Mouse (Mus musculus): ENCODE measurements around the gene Gm2897. TPM values are rescaled to one million over a fixed set of nuclear protein-coding genes. Genes with fewer than 3 reads are reported as not detected.
"Not testable (repeated sequence)": the region's sequence is repeated elsewhere in the genome, so short reads cannot be mapped to it uniquely, and the experiment has no call there.

The Gm2897 gene
- 0.69 and 1.3 TPM in 2 replicates for polyA plus RNA-seq (2015; fragmentation: Nextera tagmentation; extraction: Ambion mirVana)

DNA sequence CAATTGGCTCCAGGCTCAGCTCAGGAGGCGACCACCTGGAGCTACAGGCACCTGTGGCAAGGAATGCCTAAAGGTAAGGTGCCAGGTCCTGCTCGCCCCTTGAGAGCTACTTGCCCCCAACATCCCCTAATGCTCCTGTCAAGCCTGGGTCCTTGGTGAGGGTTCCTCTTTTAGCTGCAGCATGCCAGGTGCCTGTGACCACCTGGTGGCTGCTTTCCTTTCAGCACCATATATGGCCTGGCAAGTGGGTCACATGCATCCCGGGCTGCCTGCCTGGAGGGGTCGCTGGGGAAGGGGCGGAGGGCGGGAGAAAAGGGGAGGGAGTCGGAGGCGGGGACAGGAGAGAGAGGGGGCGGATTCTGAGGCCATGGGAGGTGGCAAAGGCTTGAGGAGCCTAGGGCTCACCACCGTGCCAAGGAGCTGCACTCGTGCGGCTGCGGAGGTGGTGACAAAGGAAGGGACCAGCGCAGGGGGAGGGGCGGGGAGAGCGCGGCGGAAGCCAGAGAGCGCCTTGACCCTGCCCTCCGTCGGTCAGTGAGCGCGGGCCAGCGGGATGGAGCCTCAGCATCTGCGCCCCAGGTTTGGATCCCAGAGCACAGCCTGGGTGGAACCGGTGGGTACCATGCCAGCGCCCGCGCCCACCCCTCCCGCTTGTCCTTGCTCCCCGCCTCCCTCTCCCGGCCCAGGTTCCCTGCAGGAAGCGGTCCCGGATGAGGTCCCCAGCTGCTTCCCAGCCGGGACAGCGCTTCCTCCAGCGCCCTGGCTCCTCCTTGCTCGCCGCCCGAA lies at the start of gene Gm2897:
TSS of gene Gm2897 (plus strand) at position 559 of the 786 bp plus-strand sequence.
- H3K9ac ChIP-seq (ENCODE audit: low read depth, low read length) = peak within 1 kb of the TSS; percentile 53; the same call in 1 of the 2 replicates
- WGBS = 2% methylated on average over 32 of the region's 40 CpGs

GRCm38 (mm10) chr14:3029702-3030101 lies 19.4 kb upstream of the Gm2897 start, which contains the start of gene Gm2888:
Gm2888 (plus strand) TSS chr14:3030002.
- not testable (repeated sequence) for ATAC-seq; H3K9me3 ChIP-seq (ENCODE audit: control insufficient read depth, low read length); H3K36me3 ChIP-seq (ENCODE audit: control insufficient read depth, insufficient read depth, low read length); H3K9ac ChIP-seq (ENCODE audit: low read depth, low read length); H3K4me2 ChIP-seq (ENCODE audit: low read depth, low read length); H3K4me3 ChIP-seq (ENCODE audit: low read length); H3K27me3 ChIP-seq (replicated peaks; ENCODE audit: control insufficient read depth, insufficient read depth, low read length); H3K4me1 ChIP-seq (ENCODE audit: control insufficient read depth, insufficient read depth, low read length); H3K27ac ChIP-seq (ENCODE audit: low read length)
- 56% methylated on average over 2 of the region's 3 CpGs for WGBS

More for the DNA sequence above, at the start of gene Gm2897:
- Histone ChIP-seq H3K4me2 (ENCODE audit: low read depth, low read length) (peak within 1 kb of the TSS; percentile 77), H3K4me3 (ENCODE audit: low read length) (peak within 1 kb of the TSS; percentile 49)
- not testable (repeated sequence) for H3K4me1 ChIP-seq (ENCODE audit: control insufficient read depth, insufficient read depth, low read length); H3K9me3 ChIP-seq (ENCODE audit: control insufficient read depth, low read length); H3K36me3 ChIP-seq (ENCODE audit: control insufficient read depth, insufficient read depth, low read length); H3K27me3 ChIP-seq (replicated peaks; ENCODE audit: control insufficient read depth, insufficient read depth, low read length); H3K27ac ChIP-seq (ENCODE audit: low read length); ATAC-seq

DNA sequence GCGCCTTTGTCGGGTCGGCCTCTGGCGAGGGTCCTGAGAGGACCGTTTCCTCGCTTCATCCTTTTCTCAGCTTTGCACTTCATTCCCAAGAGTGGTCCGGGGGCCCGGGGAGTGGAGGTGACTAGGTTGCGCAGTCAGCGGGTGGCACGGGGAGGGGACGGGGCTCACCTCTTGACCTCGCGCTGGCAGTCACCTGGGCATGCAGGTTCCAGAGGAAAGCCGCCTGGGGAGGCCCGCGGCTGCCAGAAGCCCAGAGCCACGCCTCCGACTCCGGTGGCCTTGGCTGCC lies 372 bp downstream of the Gm2897 start:
- H3K4me3 ChIP-seq (ENCODE audit: low read length) = peak overlapping the region; percentile 49
- H3K27ac ChIP-seq (ENCODE audit: low read length); H3K27me3 ChIP-seq (replicated peaks; ENCODE audit: control insufficient read depth, insufficient read depth, low read length); H3K9me3 ChIP-seq (ENCODE audit: control insufficient read depth, low read length); H3K4me1 ChIP-seq (ENCODE audit: control insufficient read depth, insufficient read depth, low read length); H3K36me3 ChIP-seq (ENCODE audit: control insufficient read depth, insufficient read depth, low read length); H3K9ac ChIP-seq (ENCODE audit: low read depth, low read length); ATAC-seq: not testable (repeated sequence)
- H3K4me2 ChIP-seq (ENCODE audit: low read depth, low read length) = peak overlapping the region; percentile 77
- WGBS = 2% methylated on average over 17 of the region's 20 CpGs

DNA sequence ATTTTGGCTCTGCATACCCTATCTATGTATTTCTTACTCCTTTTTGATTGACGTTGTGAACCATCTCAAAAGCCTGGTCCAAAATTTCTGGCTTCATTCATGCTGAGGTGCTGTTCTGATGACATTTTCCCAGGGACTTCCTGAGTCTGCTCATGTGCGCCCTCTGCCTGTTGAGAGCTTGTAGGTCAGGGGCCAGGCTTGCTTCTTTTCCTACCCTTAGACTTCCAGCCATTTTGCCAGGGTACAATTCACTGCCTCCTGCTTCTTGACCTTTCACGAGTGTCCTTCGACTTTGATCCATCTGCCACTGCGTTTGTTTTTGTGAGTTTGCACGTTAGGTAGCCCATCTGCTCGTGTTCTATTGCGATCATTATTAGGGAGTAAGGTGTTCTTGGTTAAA lies 1.0 kb downstream of the Gm2897 start:
- not testable (repeated sequence) for H3K27me3 ChIP-seq (replicated peaks; ENCODE audit: control insufficient read depth, insufficient read depth, low read length); H3K4me2 ChIP-seq (ENCODE audit: low read depth, low read length); H3K9ac ChIP-seq (ENCODE audit: low read depth, low read length); H3K4me3 ChIP-seq (ENCODE audit: low read length); H3K4me1 ChIP-seq (ENCODE audit: control insufficient read depth, insufficient read depth, low read length); H3K36me3 ChIP-seq (ENCODE audit: control insufficient read depth, insufficient read depth, low read length); H3K27ac ChIP-seq (ENCODE audit: low read length); ATAC-seq; H3K9me3 ChIP-seq (ENCODE audit: control insufficient read depth, low read length)
- under 1% methylated on average over 5 of the region's 8 CpGs for WGBS

- not testable (repeated sequence) for H3K4me3 ChIP-seq (ENCODE audit: low read length); H3K27ac ChIP-seq (ENCODE audit: low read length); H3K4me1 ChIP-seq (ENCODE audit: control insufficient read depth, insufficient read depth, low read length); H3K27me3 ChIP-seq (replicated peaks; ENCODE audit: control insufficient read depth, insufficient read depth, low read length); H3K4me2 ChIP-seq (ENCODE audit: low read depth, low read length); H3K36me3 ChIP-seq (ENCODE audit: control insufficient read depth, insufficient read depth, low read length); H3K9ac ChIP-seq (ENCODE audit: low read depth, low read length); ATAC-seq; H3K9me3 ChIP-seq (ENCODE audit: control insufficient read depth, low read length)
- WGBS = 94% methylated on average over 13 of the region's 25 CpGs
Observed at GRCm38 (mm10) chr14:3116051-3116450, 67.0 kb downstream of the Gm2897 start.

Other genes starting within 250 kb of the Gm2897 start
- gene Gm2888, start 19.3 kb upstream of the Gm2897 start, polyA plus RNA-seq (2015; fragmentation: Nextera tagmentation; extraction: Ambion mirVana) = not detected in 2 replicates
- gene Gm10340, start 84.7 kb downstream of the Gm2897 start, polyA plus RNA-seq (2015; fragmentation: Nextera tagmentation; extraction: Ambion mirVana) = not detected in 2 replicates
- gene Gm5795, start 139.0 kb downstream of the Gm2897 start, polyA plus RNA-seq (2015; fragmentation: Nextera tagmentation; extraction: Ambion mirVana) = not detected in 2 replicates
- 3.0 and 3.1 TPM in 2 replicates for gene D830030K20Rik, start 159.2 kb downstream of the Gm2897 start, polyA plus RNA-seq (2015; fragmentation: Nextera tagmentation; extraction: Ambion mirVana)

All from intestine, embryonic 16.5 days (tissue).